Mouse (Mus musculus) small intestine, adult 2 months (tissue): ENCODE data around the gene She.

Experiments used
- CTCF ChIP-seq: fragments of 200-500 bp; IDR thresholded peaks from 2 replicates; pipeline ENCODE4 v1.5.1; 2012; ENCODE audit warnings: low read depth, mild to moderate bottlenecking, control low read depth, inconsistent platforms, low read length, moderate library complexity, mixed read lengths; ENCODE audit not compliant: insufficient replicate concordance, insufficient read length; ENCODE audit errors: extremely low read depth
- POLR2A ChIP-seq: fragments of 200-500 bp; IDR thresholded peaks from 2 replicates; pipeline ENCODE4 v1.6.1; 2012; ENCODE audit warnings: low read depth, mild to moderate bottlenecking, control low read depth, inconsistent platforms, low read length, moderate library complexity

- TF ChIP-seq CTCF (no peak), POLR2A (no peak)
These were observed 29.7 kb upstream of the She start for GRCm38 (mm10) chr3:89801507-89801847.
